Mouse (Mus musculus): Measurements from ENCODE around the gene Olfr1423. TPM values are rescaled to one million over a fixed set of nuclear protein-coding genes. Genes with fewer than 3 reads are reported as not detected.

Olfr1423 gene
- not detected for polyA plus RNA-seq (2017; shearing (Covaris generic))

GRCm38 (mm10) chr19:12041217-12041616 lies at the start of gene Olfr1423:
TSS of gene Olfr1423 (minus strand) at chr19:12041317.

GRCm38 (mm10) chr19:12077631-12078030 lies 36.5 kb upstream of the Olfr1423 start, which contains the start of gene Olfr1425:
TSS of gene Olfr1425 (minus strand) at chr19:12077731.

GRCm38 (mm10) chr19:12062582-12062981 lies 21.5 kb upstream of the Olfr1423 start, which contains the start of gene Olfr1424:
TSS of gene Olfr1424 (minus strand) at chr19:12062682.

Other genes with a start within 250 kb of the Olfr1423 start
- gene Stx3, start 221.9 kb downstream of the Olfr1423 start, polyA plus RNA-seq (2017; shearing (Covaris generic)): 2.5 TPM
- gene Olfr1417, start 202.1 kb downstream of the Olfr1423 start, polyA plus RNA-seq (2017; shearing (Covaris generic)): not detected
- not detected for gene Olfr1418, start 180.3 kb downstream of the Olfr1423 start, polyA plus RNA-seq (2017; shearing (Covaris generic))
- gene Olfr1419, start 166.2 kb downstream of the Olfr1423 start, polyA plus RNA-seq (2017; shearing (Covaris generic)): not detected
- gene Olfr1420, start 154.8 kb downstream of the Olfr1423 start, polyA plus RNA-seq (2017; shearing (Covaris generic)): not detected
- gene Patl1, start 128.9 kb downstream of the Olfr1423 start, polyA plus RNA-seq (2017; shearing (Covaris generic)): 19.9 TPM
- gene Osbp, start 75.4 kb downstream of the Olfr1423 start, polyA plus RNA-seq (2017; shearing (Covaris generic)): 3.4 TPM
- not detected for gene Olfr1424, start 21.4 kb upstream of the Olfr1423 start, polyA plus RNA-seq (2017; shearing (Covaris generic))
- not detected for gene Olfr1425, start 36.4 kb upstream of the Olfr1423 start, polyA plus RNA-seq (2017; shearing (Covaris generic))
- gene Olfr1426, start 50.7 kb upstream of the Olfr1423 start, polyA plus RNA-seq (2017; shearing (Covaris generic)): not detected
- not detected for gene Olfr1427, start 62.0 kb upstream of the Olfr1423 start, polyA plus RNA-seq (2017; shearing (Covaris generic))
- gene Olfr1428, start 74.6 kb upstream of the Olfr1423 start, polyA plus RNA-seq (2017; shearing (Covaris generic)): not detected
- gene Olfr76, start 81.9 kb upstream of the Olfr1423 start, polyA plus RNA-seq (2017; shearing (Covaris generic)): not detected
- gene Olfr1555-ps1, start 128.8 kb upstream of the Olfr1423 start, polyA plus RNA-seq (2017; shearing (Covaris generic)): 0.10 TPM
- gene Olfr1431, start 159.3 kb upstream of the Olfr1423 start, polyA plus RNA-seq (2017; shearing (Covaris generic)): not detected
- gene Olfr1432, start 191.3 kb upstream of the Olfr1423 start, polyA plus RNA-seq (2017; shearing (Covaris generic)): not detected
- not detected for gene Olfr262, start 200.3 kb upstream of the Olfr1423 start, polyA plus RNA-seq (2017; shearing (Covaris generic))
- not detected for gene Olfr235, start 219.7 kb upstream of the Olfr1423 start, polyA plus RNA-seq (2017; shearing (Covaris generic))
- not detected for gene Olfr1434, start 238.5 kb upstream of the Olfr1423 start, polyA plus RNA-seq (2017; shearing (Covaris generic))

Measured in CD4-positive, CD25-positive, alpha-beta regulatory T cell, adult 9 weeks (primary cell).